Mouse (Mus musculus): Measurements from ENCODE around the gene Iqcb1.

Gene Iqcb1

DNA sequence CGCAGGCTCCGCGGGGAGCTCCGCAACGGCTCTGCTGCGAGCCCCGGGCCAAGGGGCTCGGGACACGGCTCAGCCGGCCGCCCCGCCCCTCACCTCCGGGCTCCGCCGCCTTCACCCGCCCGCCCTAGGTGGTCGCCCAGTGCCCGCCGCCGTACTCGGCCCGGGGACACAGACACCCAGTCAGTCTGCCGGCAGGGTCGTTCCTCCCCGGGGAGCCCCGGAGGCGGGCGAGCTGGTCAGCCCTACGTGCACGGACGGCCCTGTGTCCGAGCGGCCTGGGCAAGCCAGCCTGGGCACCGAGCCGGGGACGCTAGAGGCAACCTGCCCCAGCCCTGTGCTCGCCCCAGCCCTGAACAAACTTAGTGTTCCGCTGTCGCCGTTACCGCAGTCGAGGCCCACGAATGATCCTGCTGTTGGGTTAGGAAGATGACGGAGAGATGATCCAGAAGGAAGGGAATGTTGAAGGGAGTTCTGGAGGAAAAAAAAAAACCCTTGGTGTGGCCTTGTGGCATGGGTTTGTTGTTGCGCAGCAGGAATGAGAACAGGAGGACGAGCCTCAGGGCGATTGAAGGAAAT is 47.2 kb downstream of the Iqcb1 start:
- DNase-seq (ENCODE audit: low spot score in 2 of 2) = peak; percentile 22 to 30

- DNase-seq (ENCODE audit: low spot score in 2 of 2) = no peak
Observed at GRCm38 (mm10) chr16:36877316-36877715, 49.1 kb downstream of the Iqcb1 start.

GRCm38 (mm10) chr16:36882737-36883343 is 54.7 kb downstream of the Iqcb1 start:
- no peak for DNase-seq (ENCODE audit: low spot score in 2 of 2)

DNA sequence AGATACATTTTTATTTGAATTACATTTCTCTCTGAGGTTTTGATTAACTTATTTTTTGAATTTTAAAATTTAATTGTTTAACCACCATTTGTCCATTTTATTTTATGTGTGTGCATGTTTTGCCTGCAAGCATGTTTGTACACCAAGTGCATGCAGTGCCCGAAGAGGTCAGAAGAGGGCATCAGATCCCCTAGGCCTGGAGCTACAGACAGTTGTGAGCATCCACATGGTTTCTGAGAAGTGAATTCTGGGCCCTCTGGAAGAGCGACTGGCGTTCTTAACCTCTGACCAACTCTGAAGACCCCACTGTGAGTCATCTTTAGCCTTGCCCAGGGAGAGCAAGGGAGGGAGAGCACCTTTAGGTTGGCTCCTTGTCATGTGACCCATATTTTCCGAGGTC is 56.7 kb downstream of the Iqcb1 start:
- no peak for DNase-seq (ENCODE audit: low spot score in 2 of 2)

GRCm38 (mm10) chr16:36885912-36886311 is 57.7 kb downstream of the Iqcb1 start:
- no peak for DNase-seq (ENCODE audit: low spot score in 2 of 2)

DNA sequence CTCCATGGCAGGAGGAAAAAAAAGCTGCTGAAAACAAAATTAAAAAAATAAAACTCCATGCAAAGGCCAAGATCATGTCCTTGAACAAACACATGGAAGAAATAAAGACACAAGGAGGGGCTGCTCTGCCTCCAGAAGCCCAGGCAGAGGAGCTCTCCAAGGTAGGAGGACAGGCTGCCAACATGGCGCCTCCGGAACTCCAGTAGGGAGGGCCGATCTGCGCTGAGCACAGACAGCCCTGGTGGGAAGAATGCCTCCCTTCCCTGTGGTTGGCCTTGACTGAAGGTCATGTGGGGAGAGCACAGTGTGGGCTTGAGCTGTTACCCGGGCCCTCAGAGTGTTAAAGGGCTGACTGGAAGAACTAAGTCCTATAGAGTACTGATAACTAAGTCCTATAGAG is 59.4 kb downstream of the Iqcb1 start:
- no peak for DNase-seq (ENCODE audit: low spot score in 2 of 2)

GRCm38 (mm10) chr16:36890559-36890958 is 62.4 kb downstream of the Iqcb1 start:
- no peak for DNase-seq (ENCODE audit: low spot score in 2 of 2)

DNA sequence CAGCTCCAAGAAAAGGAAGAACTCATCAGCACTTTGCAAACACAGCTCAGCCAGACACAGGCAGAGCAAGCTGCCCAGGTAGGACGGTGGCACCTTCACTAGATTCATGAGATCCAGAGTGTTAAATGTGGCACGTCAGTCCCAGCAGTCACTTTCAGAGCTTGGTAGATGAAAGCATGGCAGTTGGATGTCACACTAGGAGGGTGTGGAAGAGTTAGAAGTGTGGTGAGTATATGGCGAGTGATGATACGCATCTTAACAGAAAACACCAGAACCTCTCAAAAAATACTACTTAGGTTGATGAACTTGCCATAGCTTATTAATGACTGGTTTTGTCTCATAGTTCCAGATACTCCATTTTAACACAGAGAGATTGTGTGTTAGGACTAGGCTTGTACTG is 63.2 kb downstream of the Iqcb1 start:
- no peak for DNase-seq (ENCODE audit: low spot score in 2 of 2)

- DNase-seq (ENCODE audit: low spot score in 2 of 2) = no peak
Observed at GRCm38 (mm10) chr16:36893317-36893716, 65.1 kb downstream of the Iqcb1 start.

GRCm38 (mm10) chr16:36896712-36897111 is 68.5 kb downstream of the Iqcb1 start:
- no peak for DNase-seq (ENCODE audit: low spot score in 2 of 2)

DNA sequence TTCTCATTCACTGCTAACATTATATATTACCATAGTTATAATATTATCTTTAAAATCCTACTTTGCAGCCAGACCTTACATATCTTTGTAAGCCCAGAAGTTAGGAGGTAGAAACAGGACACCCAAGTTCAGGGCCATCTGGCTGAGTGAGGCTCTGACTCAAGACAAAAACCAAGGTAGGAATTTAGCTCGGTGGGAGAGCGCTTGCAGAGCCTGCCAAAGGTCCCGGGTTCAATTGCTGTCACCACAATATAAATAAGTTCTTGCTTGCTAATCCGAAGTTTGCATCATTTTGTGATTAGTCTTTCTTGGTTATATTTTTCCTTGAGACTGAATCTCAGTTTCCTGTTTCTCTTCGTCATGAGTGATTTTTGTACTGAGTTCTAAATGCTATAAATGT is 75.0 kb downstream of the Iqcb1 start:
- no peak for DNase-seq (ENCODE audit: low spot score in 2 of 2)

DNA sequence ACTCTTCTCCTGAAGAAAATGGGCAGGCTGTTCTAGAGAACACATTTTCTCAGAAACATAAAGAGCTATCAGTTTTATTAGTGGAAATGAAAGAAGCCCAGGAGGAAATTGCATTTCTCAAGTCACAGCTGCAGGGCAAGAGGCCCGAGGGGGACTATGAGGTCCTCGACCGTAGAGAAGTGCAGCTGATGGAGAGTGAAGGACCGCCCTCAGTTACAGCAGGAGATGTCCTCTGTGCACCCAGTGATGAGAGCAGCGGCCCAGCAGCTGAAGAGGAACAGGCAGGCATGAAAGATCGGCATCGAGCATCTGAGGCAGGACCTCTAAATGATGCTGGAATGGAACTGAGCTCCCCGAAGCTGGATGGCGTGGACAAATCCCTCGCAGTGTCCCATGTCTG is 83.7 kb downstream of the Iqcb1 start:
- no peak for DNase-seq (ENCODE audit: low spot score in 2 of 2)

GRCm38 (mm10) chr16:36912311-36912710 is 84.1 kb downstream of the Iqcb1 start:
- DNase-seq (ENCODE audit: low spot score in 2 of 2) = no peak

GRCm38 (mm10) chr16:36914195-36914594 is 86.0 kb downstream of the Iqcb1 start:
- no peak for DNase-seq (ENCODE audit: low spot score in 2 of 2)

GRCm38 (mm10) chr16:36918505-36918904 is 90.3 kb downstream of the Iqcb1 start:
- no peak for DNase-seq (ENCODE audit: low spot score in 2 of 2)

GRCm38 (mm10) chr16:36920410-36920809 is 92.2 kb downstream of the Iqcb1 start:
- DNase-seq (ENCODE audit: low spot score in 2 of 2) = no peak

DNA sequence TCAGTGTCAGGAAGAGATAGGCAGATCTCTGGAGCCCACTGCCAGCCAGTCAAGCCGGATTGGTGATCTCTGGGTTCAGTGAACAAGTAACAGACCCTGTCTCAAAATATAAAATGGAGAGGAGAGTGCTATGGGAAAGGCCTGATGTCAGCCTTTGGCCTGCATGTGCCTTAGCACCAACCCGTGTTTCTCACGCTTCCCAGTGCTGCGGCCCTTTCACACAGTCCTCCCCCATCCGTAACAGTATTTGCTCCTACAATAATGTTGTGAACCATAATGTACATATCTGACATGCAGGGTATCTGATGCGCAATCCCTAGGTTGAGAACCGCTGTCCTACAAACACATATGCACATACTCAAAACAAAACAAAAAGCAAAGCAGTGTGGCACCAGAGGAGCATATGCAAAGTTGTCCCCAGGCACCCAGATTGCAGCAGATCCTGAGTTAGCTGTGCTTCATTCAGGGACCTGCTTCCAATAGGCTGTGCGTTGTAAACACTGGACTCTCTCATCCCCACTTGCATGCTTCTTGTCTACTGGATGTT is 93.0 kb downstream of the Iqcb1 start:
- no peak for DNase-seq (ENCODE audit: low spot score in 2 of 2)

GRCm38 (mm10) chr16:36921980-36922379 is 93.8 kb downstream of the Iqcb1 start:
- no peak for DNase-seq (ENCODE audit: low spot score in 2 of 2)
